Mouse (Mus musculus) erythroid progenitor cell, adult 5-6 weeks (primary cell): ENCODE measurements around the gene Nptx2. TPM values are rescaled to one million over a fixed set of nuclear protein-coding genes. Genes with fewer than 3 reads are reported as not detected.

Source experiments
- ATAC-seq: replicated peaks from 2 replicates; pipeline ENCODE4 v1.8.0; 2016; ENCODE audit warnings: moderate number of reproducible peaks, mild to moderate bottlenecking, moderate TSS enrichment, inconsistent platforms; ENCODE audit not compliant: poor library complexity, low FRiP score, severe bottlenecking
- total RNA-seq, 2 experiments: library from RNA; stranded (forward) in 1 of 2; stranded (reverse) in 1 of 2; fragments of 150-400 nt in 1 of 2; fragments of 186-747, 209-891 nt in 1 of 2; gene quantifications; 2 replicates each; pipeline versions ENCODE4 v1.2.3 to v1.2.4; 2015 to 2017; ENCODE audit warnings: low replicate concordance in 2 of 2

The Nptx2 gene
- total RNA-seq, 2 experiments from 2014 or later: not detected

DNA sequence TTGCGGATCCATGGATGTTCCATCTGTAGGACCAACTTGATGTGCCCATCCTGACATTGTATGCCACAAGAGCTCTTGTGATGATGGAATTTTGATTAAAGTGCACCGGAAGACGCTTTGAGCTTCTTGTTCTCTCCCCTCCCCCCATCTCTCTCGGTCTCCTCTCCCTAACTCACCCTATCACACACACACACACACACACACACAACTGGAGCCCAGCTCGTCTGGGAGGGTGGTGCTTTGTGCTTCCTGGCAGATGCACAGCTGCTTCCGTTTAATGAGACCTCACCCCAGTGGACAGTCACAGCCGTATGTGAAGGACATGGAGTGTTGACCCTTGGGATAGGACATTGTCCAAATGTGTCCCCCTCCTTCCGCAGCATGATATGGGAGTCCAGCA lies 11.7 kb downstream of the Nptx2 start:
- ATAC-seq: no peak

DNA sequence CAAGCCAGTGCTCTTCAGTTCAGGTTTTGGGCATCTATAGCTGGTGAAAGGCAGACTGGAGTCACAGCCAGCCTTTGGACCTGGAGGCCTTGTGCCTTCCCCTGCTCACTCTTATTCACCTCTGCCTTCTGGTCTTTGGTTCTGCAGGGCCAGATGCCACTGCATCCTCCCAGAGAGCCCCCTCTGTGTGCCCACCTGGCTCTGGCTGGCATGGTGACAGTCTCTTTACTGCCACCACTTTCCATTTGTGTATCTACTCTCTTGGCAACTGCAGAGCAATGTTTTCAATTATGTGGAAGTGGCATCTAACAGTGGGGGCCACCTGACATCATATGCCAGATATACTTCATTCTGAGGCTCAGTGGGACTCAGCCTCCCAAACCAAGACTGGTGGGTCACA lies 12.8 kb downstream of the Nptx2 start:
- ATAC-seq: no peak

DNA sequence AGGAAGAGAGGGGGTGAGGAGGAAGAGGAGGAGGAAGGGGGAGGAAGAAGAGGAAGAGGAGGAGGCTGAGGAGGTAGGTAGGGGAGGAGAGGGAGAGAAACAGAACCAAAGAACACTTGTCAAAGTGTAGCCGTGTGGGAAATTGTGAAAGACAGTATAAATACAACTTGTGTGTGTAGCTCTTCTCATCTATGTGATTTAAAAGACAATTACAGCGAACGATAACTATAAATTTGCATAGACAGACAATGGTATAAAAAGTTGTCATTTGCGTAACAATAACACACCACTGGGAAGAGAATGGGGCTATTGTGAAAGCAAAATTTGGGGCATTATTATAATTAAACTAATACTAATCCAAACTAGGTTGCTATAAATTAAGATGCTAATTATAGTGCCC lies 20.0 kb downstream of the Nptx2 start:
- no peak for ATAC-seq

DNA sequence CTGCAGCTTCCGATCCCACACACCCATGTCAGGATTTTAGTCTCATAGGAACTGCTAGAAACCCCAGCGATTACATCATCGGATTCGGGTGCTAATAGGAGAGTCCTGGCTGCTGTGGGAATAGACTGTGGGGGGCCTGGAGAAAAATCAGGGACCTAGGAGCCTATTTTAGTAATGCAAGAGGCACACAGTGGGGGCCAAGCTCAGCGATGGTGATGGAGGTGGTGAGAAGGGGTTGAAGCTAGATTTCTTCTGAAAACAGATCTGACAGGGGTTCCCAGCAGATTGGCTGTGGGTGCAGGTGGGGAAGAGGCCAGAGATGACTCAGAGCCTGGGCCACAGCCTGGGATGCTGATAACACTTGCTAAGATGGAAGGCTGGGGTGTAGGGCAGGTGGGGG lies 39.4 kb downstream of the Nptx2 start:
- ATAC-seq: no peak

DNA sequence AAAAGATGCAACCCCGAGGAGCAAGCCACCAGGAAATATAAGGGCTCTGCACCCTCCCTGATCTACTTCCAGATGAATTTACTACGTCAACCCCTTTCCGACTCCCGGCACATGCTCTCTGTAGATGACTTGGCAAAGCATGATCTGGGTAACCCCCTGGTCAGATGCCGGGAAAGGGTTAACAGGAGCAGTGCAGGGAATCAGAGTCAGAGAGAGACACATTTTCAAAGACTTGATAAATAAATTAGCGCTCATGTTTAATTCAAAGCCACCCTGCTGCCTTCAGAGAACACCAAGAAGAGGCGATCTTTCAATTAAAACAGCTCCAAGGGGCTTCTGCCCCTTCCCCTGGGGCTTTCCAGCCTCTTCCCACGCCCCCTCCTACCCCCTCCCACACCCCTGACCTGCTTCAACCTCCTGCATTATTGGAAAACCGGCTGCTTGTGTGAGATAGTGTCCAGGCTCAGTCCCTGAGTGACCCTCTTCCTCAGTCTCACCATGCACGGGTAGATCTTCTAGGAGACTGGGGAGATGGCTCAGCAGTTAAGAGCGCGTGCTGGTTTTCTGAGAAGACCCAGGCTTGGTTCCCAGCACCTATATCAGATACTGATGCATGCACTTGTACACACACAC lies 45.7 kb downstream of the Nptx2 start:
- ATAC-seq: no peak

DNA sequence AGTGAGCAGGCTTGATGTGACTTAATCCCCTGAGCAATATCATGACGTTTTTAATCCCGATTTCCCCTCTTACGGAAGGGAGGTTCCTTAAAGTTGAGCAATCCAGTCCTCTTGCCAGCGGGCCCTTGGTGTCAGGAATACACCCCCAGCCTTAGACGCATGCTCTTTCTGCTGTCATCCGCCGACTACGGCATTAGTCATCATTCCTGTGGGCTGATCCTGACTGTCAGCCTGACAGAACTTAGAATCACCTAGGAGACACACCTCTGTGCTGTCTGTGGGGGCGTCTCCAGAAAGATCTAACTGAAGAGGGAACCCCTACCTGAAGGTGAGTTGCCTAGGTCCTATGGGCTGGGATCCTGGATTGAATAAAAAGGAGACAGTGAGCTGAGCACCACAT lies 49.1 kb downstream of the Nptx2 start:
- ATAC-seq: no peak

Other genes with a start within 250 kb of the Nptx2 start
- not detected in 2 replicates for gene Baiap2l1, start 187.8 kb upstream of the Nptx2 start, total RNA-seq (2015; ENCODE audit: low replicate concordance)
- gene Baiap2l1, start 187.8 kb upstream of the Nptx2 start, total RNA-seq (2017; ENCODE audit: low replicate concordance): not detected in 2 replicates
- gene Tmem130, start 215.9 kb downstream of the Nptx2 start, total RNA-seq (2015; ENCODE audit: low replicate concordance): not detected in 2 replicates
- not detected in 2 replicates for gene Tmem130, start 215.9 kb downstream of the Nptx2 start, total RNA-seq (2017; ENCODE audit: low replicate concordance)
- gene Trrap, start 221.8 kb downstream of the Nptx2 start, total RNA-seq (2015; ENCODE audit: low replicate concordance): 33.9 and 73.4 TPM in 2 replicates
- gene Trrap, start 221.8 kb downstream of the Nptx2 start, total RNA-seq (2017; ENCODE audit: low replicate concordance): 22.2 and 29.5 TPM in 2 replicates